Mouse (Mus musculus): ENCODE measurements around the gene Macrod1.

DNA sequence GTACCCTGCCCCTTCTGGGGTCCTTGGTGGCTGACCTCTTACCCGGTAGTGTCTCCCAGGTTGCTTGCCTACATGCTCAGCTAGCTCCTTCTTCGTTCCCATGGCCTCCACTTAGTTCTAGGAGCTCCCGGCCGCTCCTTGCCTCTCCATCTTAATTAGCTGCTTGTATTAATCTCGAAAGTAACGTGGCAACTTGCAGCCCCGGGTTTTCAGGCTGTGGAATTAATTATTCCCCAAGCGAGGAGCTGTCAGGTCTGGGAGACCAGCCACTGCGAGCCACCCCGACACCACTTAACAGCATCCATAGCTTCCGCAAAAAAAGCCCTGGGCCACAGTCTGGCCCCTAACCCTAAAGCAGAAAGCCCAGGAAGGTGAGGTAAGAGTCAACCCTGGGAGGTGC is 126.8 kb downstream of the Macrod1 start:
- TF ChIP-seq CTCF (IDR thresholded peaks at IDR 0.05; ENCODE audit: borderline replicate concordance, extremely low read depth, insufficient read depth, insufficient read length) (no peak), POLR2A (IDR thresholded peaks at IDR 0.05; ENCODE audit: borderline replicate concordance, extremely low read depth, insufficient read depth, insufficient read length, poor library complexity, severe bottlenecking) (no peak)

Data from brain, embryonic 14.5 days (tissue).